Mouse (Mus musculus) erythroblast, embryonic 14.5 days (primary cell): ENCODE measurements around the gene Olfr544. TPM values are rescaled to one million over a fixed set of nuclear protein-coding genes. Genes with fewer than 3 reads are reported as not detected.
"Not testable (repeated sequence)": the region's sequence is repeated elsewhere in the genome, so short reads cannot be mapped to it uniquely, and the experiment has no call there.

Experiments used
- H3K27me3 ChIP-seq: 2 replicates; pipeline ENCODE4 v1.6.1; 2012; ENCODE audit warnings: inconsistent platforms; ENCODE audit not compliant: control insufficient read depth
- H3K36me3 ChIP-seq: 2 replicates; pipeline ENCODE4 v1.6.1; 2012; ENCODE audit warnings: mild to moderate bottlenecking, inconsistent platforms; ENCODE audit not compliant: control insufficient read depth
- H3K4me1 ChIP-seq: 2 replicates; pipeline ENCODE4 v1.6.1; 2012; ENCODE audit warnings: inconsistent platforms; ENCODE audit not compliant: control insufficient read depth
- H3K4me3 ChIP-seq: replicated peaks from 2 replicates; pipeline ENCODE3; 2012; ENCODE audit warnings: moderate library complexity, mild to moderate bottlenecking, inconsistent platforms
- H3K9me3 ChIP-seq: 2 replicates; pipeline ENCODE4 v1.6.1; 2012; ENCODE audit warnings: low read length, inconsistent platforms, mixed read lengths; ENCODE audit not compliant: control insufficient read depth
- GATA1 ChIP-seq: IDR thresholded peaks from 2 replicates; pipeline ENCODE4 v1.6.1; 2012; ENCODE audit warnings: low read length, inconsistent platforms, mixed read lengths
- TAL1 ChIP-seq: IDR thresholded peaks from 3 replicates; pipeline ENCODE4 v1.6.1; 2012; ENCODE audit warnings: low read length, inconsistent platforms, mixed read lengths
- polyA plus RNA-seq: library from polyadenylated mRNA; stranded (reverse); fragments of >175 nt; gene quantifications from 2 replicates; pipeline ENCODE4 v1.2.3, GENCODE M21; 2012

Gene Olfr544
- polyA plus RNA-seq, 1 experiment, result not detected

DNA sequence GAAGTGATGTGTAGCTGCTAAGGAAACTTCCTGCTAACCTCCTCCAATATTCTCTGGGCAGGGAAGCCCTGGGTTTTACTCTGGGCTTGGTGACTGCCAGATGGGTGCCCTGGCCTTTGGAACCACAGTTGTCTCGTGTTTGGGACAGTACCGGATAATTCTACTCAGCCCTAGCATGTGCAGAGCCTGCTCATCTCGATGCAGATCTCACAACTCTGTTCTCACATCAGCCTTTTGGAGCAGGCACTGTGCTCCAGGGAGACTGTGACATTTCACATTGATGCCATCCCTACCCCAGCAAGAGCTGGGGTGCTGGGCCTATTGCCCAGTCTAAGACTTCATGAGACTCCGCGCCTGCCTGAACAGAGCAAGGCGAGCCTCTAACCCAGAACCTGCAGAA lies 20.6 kb upstream of the Olfr544 start:
- Histone ChIP-seq H3K27me3 (peaks cover 10% of the 10 kb centered on the region), H3K36me3 (no peaks in the 10 kb centered on the region), H3K4me3 (no peak overlapping the region), H3K9me3 (no peaks in the 10 kb centered on the region), H3K4me1 (peaks cover 3% of the 10 kb centered on the region; the same call in 1 of the 2 replicates)
- TF ChIP-seq TAL1, result no peak

DNA sequence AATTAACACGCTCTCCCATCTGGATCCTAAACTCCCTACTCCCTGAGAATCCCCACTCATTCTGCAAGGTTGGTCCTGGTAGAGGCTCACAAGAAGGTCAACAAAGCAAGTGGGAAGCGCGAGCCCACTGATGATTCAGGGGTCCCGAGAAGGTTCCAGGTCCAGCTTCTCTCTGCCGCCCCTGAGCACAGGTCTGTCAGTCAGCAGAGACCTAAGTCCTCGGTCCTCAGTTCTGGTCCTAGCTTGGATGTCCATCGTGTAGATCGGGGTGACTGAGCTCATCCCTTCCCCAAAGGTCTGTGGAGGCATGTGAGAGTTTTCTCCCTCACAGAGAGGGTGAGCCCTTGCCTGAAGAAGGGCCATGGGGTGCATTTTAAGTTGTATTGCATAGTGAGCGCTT lies 20.0 kb upstream of the Olfr544 start:
- TF ChIP-seq GATA1 (no peak), TAL1 (no peak)
- H3K9me3 ChIP-seq, result no peaks in the 10 kb centered on the region
- H3K4me1 ChIP-seq, result peaks cover 3% of the 10 kb centered on the region; the same call in 1 of the 2 replicates
- H3K36me3 ChIP-seq, result no peaks in the 10 kb centered on the region
- no peak overlapping the region for H3K4me3 ChIP-seq
- H3K27me3 ChIP-seq, result peaks cover 8% of the 10 kb centered on the region

DNA sequence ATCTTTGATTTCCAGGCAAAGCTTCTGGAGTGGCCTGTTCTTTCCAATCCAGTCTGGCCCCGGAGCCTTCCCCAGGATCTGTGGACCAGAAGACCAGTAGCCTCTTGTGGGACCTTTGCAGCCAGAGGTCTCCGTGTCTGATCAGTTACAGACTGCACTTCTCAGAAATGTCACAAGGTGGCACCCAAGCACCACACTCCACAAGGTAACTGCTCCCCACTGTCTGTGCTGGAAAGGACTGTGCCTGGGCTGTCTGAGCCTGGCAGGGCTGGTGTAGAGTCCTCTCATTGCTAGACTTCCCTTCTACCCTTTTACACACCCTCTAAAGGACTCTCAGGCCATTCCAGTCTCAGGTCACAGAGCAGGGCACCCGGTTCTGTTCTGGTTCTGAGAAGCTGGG lies 18.7 kb upstream of the Olfr544 start:
- TF ChIP-seq GATA1 (no peak), TAL1 (no peak)
- no peak overlapping the region for H3K4me3 ChIP-seq
- H3K36me3 ChIP-seq, result no peaks in the 10 kb centered on the region
- H3K4me1 ChIP-seq, result no peaks in the 10 kb centered on the region
- no peaks in the 10 kb centered on the region for H3K9me3 ChIP-seq
- no peaks in the 10 kb centered on the region; the same call in 1 of the 2 replicates for H3K27me3 ChIP-seq

GRCm38 (mm10) chr7:102501986-102502385 lies 13.9 kb upstream of the Olfr544 start:
- H3K27me3 ChIP-seq, result no peaks in the 10 kb centered on the region; the same call in 1 of the 2 replicates
- no peak overlapping the region for H3K4me3 ChIP-seq
- no peaks in the 10 kb centered on the region for H3K9me3 ChIP-seq
- TF ChIP-seq TAL1, result no peak
- TF ChIP-seq GATA1, result no peak
- H3K4me1 ChIP-seq, result no peaks in the 10 kb centered on the region
- no peaks in the 10 kb centered on the region for H3K36me3 ChIP-seq

DNA sequence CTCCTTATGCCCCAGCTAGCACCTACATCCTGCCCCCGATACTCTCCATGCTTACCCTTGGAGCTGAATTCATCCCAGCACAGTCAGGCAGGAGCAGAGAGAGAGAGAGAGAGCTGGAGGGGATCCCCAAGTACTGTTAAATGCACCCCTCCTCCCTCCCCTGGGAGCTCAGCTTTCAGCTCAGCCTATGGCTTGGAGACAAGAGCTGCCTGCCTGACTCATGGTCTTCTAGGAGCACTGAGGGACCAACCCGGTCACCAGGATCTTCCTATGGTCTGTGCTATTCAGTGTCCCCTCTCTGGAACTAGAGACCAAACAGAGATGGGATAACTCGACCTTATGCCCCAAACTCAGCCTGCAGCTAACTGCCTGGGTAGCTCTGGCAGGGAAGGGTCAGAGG lies 11.4 kb upstream of the Olfr544 start, which contains the start of gene Olfr545:
Olfr545 (minus strand) TSS at position 101 of the 400 bp plus-strand sequence.
- H3K9me3 ChIP-seq, result no peaks in the 10 kb centered on the region
- no peaks in the 10 kb centered on the region for H3K4me1 ChIP-seq
- TF ChIP-seq GATA1, result no peak
- TF ChIP-seq TAL1, result no peak
- no peaks in the 10 kb centered on the region; the same call in 1 of the 2 replicates for H3K27me3 ChIP-seq
- no peak within 1 kb of the TSS for H3K4me3 ChIP-seq
- H3K36me3 ChIP-seq, result no peaks in the 10 kb centered on the region

- not testable (repeated sequence) for H3K4me3 ChIP-seq, H3K36me3 ChIP-seq, H3K27me3 ChIP-seq, H3K4me1 ChIP-seq, H3K9me3 ChIP-seq
These were observed 6.3 kb upstream of the Olfr544 start for GRCm38 (mm10) chr7:102494416-102494815.

- Histone ChIP-seq H3K4me1 (peaks cover 22% of the 10 kb centered on the region), H3K9me3 (no peaks in the 10 kb centered on the region), H3K27me3 (peaks cover 4% of the 10 kb centered on the region), H3K36me3 (no peaks in the 10 kb centered on the region), H3K4me3 (no peak overlapping the region)
- TF ChIP-seq GATA1, result no peak
- TF ChIP-seq TAL1, result no peak
These were observed 2.0 kb downstream of the Olfr544 start for GRCm38 (mm10) chr7:102486105-102486504.

GRCm38 (mm10) chr7:102484766-102485165 lies 3.3 kb downstream of the Olfr544 start:
- not testable (repeated sequence) for H3K4me3 ChIP-seq, H3K27me3 ChIP-seq, H3K36me3 ChIP-seq, H3K9me3 ChIP-seq
- H3K4me1 ChIP-seq, result peaks cover 24% of the 10 kb centered on the region

DNA sequence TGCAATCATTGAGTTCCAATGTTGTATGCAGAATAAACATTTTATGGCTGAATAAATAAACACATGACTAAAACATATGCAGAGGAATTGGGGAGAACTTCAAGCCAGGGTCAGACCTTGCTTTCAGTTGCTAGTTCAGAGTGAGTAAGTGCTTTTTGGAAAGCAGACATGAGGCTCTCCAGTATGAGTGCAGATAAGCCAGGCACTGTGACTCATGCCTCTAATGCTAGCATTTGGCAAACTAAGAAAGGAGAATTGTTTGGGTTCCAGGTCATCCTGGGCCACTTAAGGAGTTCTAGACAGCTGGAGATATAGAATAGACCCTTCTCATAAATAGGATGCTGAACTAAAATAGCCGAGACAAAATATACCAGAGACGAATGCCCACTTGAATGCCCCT lies 4.4 kb downstream of the Olfr544 start:
- no peak overlapping the region for H3K4me3 ChIP-seq
- peaks cover 24% of the 10 kb centered on the region for H3K4me1 ChIP-seq
- TF ChIP-seq TAL1, result no peak
- no peak for TF ChIP-seq GATA1
- no peaks in the 10 kb centered on the region for H3K36me3 ChIP-seq
- peaks cover 6% of the 10 kb centered on the region for H3K27me3 ChIP-seq
- H3K9me3 ChIP-seq, result no peaks in the 10 kb centered on the region

DNA sequence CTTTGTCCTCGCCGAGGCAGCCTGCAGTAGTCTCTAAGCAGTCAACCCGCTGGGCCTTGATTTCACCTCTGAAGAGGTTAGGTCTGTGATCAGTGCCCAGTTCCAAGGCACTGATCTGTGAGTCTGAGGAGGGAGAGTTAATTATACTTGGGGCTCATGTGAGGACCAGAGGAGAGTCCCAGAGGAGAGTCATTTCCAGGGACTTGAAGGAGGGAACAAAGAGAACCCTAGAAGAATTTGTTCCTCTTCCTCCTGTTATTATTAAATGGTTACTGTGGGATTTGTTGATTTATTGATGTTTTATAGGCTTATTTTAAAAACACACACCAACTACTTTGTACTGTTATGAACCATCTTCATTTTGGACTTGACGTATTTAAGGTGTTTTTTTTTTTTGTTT lies 6.5 kb downstream of the Olfr544 start, which contains the start of gene Olfr543:
Olfr543 (minus strand) TSS at position 101 of the 400 bp plus-strand sequence.
- H3K36me3 ChIP-seq, result peaks cover 16% of the 10 kb centered on the region
- H3K4me3 ChIP-seq, result no peak within 1 kb of the TSS
- TF ChIP-seq TAL1 (no peak), GATA1 (no peak)
- peaks cover 6% of the 10 kb centered on the region for H3K27me3 ChIP-seq
- H3K4me1 ChIP-seq, result peaks cover 29% of the 10 kb centered on the region
- no peaks in the 10 kb centered on the region for H3K9me3 ChIP-seq
